Mouse (Mus musculus): Measurements from ENCODE around the gene Cisd2.

Cisd2 gene

GRCm38 (mm10) chr3:135411824-135412223 lies 11.9 kb downstream of the Cisd2 start:
- DNase-seq (ENCODE audit: extremely low read depth, low read depth, low spot score) = no peak

- DNase-seq (ENCODE audit: extremely low read depth, low read depth, low spot score) = no peak
Measured at GRCm38 (mm10) chr3:135411056-135411455, 12.7 kb downstream of the Cisd2 start.

DNA sequence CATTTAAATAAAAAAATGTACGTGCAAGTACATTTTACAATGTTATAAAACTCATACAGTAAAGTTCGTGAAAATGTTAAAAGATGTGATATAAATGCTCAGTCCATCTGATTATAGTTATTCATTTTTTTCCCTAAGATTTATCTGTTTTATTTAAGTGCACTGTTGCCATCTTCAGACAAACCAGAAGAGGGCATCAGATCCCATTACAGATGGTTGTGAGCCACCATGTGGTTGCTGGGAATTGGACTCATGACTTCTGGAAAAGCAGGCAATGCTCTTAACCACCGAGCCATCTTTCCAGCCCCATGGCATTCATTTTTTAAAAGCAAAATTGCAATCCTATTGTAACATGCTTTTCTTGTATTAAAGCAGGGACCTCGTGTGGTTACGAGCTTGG lies 14.5 kb downstream of the Cisd2 start:
- DNase-seq (ENCODE audit: extremely low read depth, low read depth, low spot score) = no peak

DNA sequence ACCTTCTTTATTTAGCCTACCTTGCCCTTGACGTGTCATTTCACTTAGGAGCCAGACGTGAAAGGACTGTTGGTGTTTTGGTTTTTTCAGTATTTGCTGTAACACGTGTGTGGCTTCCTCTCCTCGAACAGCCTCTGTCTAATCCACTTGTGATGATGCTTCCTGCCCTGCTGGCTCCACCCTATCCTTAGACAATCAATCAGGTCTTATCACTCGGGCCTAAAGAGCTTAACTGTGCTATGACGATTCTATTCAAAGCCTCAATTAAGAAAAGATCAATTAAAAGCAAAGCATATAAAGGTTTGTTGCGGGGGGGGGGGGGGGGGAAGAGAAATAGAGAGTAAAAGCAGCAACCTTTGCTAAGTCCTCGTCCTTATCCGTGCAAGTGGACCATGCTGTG lies 16.4 kb downstream of the Cisd2 start:
- no peak for DNase-seq (ENCODE audit: extremely low read depth, low read depth, low spot score)

DNA sequence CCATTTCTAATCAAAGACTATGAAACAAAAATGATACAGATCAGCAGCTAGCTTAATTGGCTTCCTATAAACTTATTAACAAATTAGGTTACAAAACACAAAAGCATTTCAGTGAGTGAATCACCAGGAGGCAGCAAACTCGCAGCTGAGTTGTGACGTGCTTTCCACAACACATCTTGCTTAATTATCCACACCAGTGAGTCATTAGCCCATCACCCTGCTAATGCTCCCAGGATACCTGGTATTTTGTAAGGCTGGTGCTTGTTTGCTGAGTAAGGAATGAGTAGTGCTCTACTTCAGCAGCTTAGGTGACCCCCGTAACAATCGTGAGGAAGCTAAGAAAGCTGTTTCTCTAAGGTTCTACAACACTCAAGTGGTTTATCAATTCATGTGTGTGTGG lies 19.1 kb downstream of the Cisd2 start:
- DNase-seq (ENCODE audit: extremely low read depth, low read depth, low spot score) = no peak

GRCm38 (mm10) chr3:135403856-135404255 lies 19.9 kb downstream of the Cisd2 start:
- no peak for DNase-seq (ENCODE audit: extremely low read depth, low read depth, low spot score)

GRCm38 (mm10) chr3:135403211-135403610 lies 20.5 kb downstream of the Cisd2 start:
- no peak for DNase-seq (ENCODE audit: extremely low read depth, low read depth, low spot score)

DNA sequence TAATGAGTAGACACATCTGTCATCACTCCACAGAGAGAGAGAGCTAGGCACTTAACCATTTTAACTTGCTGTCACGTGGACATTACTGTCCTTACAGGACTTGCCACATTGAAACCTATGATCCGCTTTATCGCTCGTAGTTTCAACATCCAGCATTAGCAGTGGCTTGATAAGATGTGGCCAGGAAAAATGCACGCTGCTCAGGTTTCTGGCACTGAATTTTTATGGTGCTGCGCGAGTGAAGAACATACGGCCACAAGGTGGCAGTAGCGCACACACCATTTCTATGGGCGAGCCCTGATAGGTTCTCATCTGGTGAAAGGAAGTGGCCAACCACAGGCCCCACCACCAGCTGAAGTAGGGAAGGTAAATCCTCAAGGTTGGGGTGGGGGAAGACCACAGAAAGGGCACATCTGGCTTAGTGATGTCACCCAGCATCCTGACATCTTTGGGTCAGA lies 21.5 kb downstream of the Cisd2 start:
- DNase-seq (ENCODE audit: extremely low read depth, low read depth, low spot score) = no peak

DNA sequence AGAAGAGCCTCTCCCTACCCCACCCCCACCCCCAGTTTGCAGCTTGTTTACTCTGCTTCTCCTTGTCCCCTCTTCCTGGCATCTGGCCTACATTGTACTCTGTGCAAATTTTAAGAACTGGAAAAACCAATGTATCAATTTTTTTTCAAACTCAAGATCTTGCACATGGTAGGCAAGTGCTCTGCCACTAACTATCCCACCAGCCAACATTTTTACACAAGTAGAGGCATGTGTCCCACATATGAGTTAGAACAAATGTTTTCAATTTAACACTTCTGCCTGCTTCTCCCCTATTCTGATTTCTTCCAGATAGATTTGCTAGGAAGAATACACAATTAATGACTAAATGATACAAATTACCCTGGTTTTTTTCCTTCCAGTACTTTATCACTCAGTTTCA lies 26.6 kb downstream of the Cisd2 start:
- no peak for DNase-seq (ENCODE audit: extremely low read depth, low read depth, low spot score)

DNA sequence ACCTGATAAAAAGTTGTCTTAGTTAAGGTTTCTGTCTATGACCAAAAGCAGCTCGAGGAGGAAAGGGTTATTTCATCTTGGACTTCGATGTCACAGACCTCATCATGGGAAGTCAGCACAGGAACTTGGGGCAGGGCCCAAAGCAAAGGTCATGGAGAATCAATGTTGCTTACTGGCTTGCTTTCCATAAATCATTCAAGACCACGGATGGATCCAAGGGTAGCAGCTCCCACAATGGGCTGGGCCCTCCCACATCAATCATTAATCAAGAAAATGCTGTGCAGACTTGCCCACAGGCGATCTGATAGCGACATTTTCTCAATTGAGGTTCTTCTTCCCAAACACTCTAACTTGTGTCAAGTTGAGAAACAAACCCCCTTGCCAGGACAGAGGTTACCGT lies 27.6 kb downstream of the Cisd2 start:
- no peak for DNase-seq (ENCODE audit: extremely low read depth, low read depth, low spot score)

DNA sequence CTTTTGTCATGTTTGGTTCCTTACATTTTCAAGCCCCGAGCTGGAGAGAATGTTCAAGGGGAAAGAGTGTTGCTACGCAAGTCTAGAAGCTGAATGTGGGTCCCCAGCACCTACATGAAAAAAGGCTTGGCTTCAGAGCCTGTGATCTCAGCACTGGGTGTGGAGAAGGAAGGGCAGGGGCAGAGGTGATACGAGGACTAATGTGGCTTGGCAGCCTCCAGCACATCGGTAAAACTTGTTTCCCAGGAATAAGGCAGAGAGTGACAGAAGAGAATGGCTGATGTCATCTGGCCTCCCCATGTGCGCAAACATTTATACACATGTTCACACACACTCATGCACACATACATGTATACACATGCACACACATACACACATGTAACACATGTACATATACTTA lies 28.6 kb downstream of the Cisd2 start:
- no peak for DNase-seq (ENCODE audit: extremely low read depth, low read depth, low spot score)

- no peak for DNase-seq (ENCODE audit: extremely low read depth, low read depth, low spot score)
Measured at GRCm38 (mm10) chr3:135393186-135393585, 30.5 kb downstream of the Cisd2 start.

GRCm38 (mm10) chr3:135379868-135380267 lies 43.9 kb downstream of the Cisd2 start:
- DNase-seq (ENCODE audit: extremely low read depth, low read depth, low spot score) = no peak

- DNase-seq (ENCODE audit: extremely low read depth, low read depth, low spot score) = no peak
Measured at GRCm38 (mm10) chr3:135377445-135377844, 46.3 kb downstream of the Cisd2 start.

- no peak for DNase-seq (ENCODE audit: extremely low read depth, low read depth, low spot score)
Measured at GRCm38 (mm10) chr3:135375836-135376235, 47.9 kb downstream of the Cisd2 start.

DNA sequence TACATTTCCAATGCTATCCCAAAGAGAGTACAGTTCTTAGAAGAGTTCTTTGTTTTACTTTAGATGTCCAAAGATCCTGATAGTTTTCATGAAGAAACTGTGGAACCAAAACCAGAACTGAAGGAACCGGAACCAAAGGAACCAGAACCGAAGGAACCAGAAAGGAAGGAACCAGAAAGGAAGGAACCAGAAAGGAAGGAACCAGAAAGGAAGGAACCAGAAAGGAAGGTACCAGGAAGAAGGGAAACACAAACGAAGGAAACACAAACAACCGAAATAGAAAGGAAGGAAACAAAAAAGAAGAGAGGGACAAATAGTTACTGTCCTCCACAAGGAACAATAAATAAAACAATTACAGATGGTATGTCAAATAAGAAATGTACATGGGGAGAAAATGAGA lies 66.3 kb downstream of the Cisd2 start:
- no peak for DNase-seq (ENCODE audit: extremely low read depth, low read depth, low spot score)

Measured in fat pad, adult 2 months (tissue).